Mouse (Mus musculus) C2C12 (cell line): ENCODE results near the gene 2210017I01Rik. TPM values are rescaled to one million over a fixed set of nuclear protein-coding genes. Genes with fewer than 3 reads are reported as not detected.

Experiments used
- H3K27me3 ChIP-seq: one replicate; pipeline ENCODE4 v1.6.1; 2011; ENCODE audit not compliant: control insufficient read depth, insufficient read depth, insufficient read length
- H3K36me3 ChIP-seq: one replicate; pipeline ENCODE4 v1.6.1; 2011; ENCODE audit not compliant: control insufficient read depth, insufficient read depth
- H3K4me3 ChIP-seq: one replicate; pipeline ENCODE4 v1.5.1; 2011; ENCODE audit warnings: mild to moderate bottlenecking, control low read depth; ENCODE audit not compliant: poor library complexity, insufficient read depth, severe bottlenecking
- H3K79me2 ChIP-seq: one replicate; pipeline ENCODE4 v1.6.1; 2011; ENCODE audit not compliant: control insufficient read depth, insufficient read depth
- H3K79me3 ChIP-seq: one replicate; pipeline ENCODE4 v1.6.1; 2011; ENCODE audit warnings: low read depth, control low read depth
- H3ac ChIP-seq: one replicate; pipeline ENCODE3; 2011; ENCODE audit warnings: low read depth; ENCODE audit not compliant: control insufficient read depth, insufficient read length
- CEBPB ChIP-seq: IDR thresholded peaks from one replicate; pipeline ENCODE4 v1.6.1; 2011; ENCODE audit warnings: low read depth, mild to moderate bottlenecking, control low read depth, moderate library complexity
- CTCF ChIP-seq: IDR thresholded peaks from one replicate; pipeline ENCODE4 v1.5.1; 2011; ENCODE audit not compliant: control insufficient read depth, insufficient read depth, insufficient read length
- FOSL1 ChIP-seq: IDR thresholded peaks from one replicate; pipeline ENCODE4 v1.8.0; 2011; ENCODE audit warnings: mild to moderate bottlenecking, low read length; ENCODE audit not compliant: poor library complexity, insufficient read depth, severe bottlenecking
- MAX ChIP-seq: IDR thresholded peaks from one replicate; pipeline ENCODE4 v1.6.1; 2011; ENCODE audit warnings: mild to moderate bottlenecking, control low read depth
- MYOD1 ChIP-seq: IDR thresholded peaks from one replicate; pipeline ENCODE4 v1.6.1; 2011; ENCODE audit warnings: low read depth; ENCODE audit not compliant: control insufficient read depth, insufficient read length
- MYOG ChIP-seq: IDR thresholded peaks from one replicate; pipeline ENCODE4 v1.6.1; 2011; ENCODE audit not compliant: control insufficient read depth, insufficient read length; ENCODE audit errors: extremely low read depth
- USF1 ChIP-seq: IDR thresholded peaks from one replicate; pipeline ENCODE4 v1.6.1; 2011; ENCODE audit warnings: low read depth, mild to moderate bottlenecking, control low read depth, moderate library complexity
- polyA plus RNA-seq: library from polyadenylated mRNA; unstranded; fragments of >200 nt; fragmentation: generic; extraction: Trizol; gene quantifications from one replicate; pipeline ENCODE4 v1.2.1, GENCODE M21; 2012; ENCODE audit warnings: missing spikeins

The 2210017I01Rik gene
- polyA plus RNA-seq, 1 experiment = not detected

- TF ChIP-seq USF1 (no peak), CTCF (no peak), MAX (no peak), MYOG (no peak), CEBPB (no peak), FOSL1 (no peak), MYOD1 (no peak)
Observed at GRCm38 (mm10) chr3:92598429-92598828, 8.9 kb downstream of the 2210017I01Rik start.

GRCm38 (mm10) chr3:92588858-92589257 lies 18.4 kb downstream of the 2210017I01Rik start, which contains the start of gene Smcp:
Smcp (minus strand) TSS chr3:92588997.
- H3K27me3 ChIP-seq = no peaks in the 10 kb centered on the region
- no peak within 1 kb of the TSS for H3K4me3 ChIP-seq
- TF ChIP-seq MAX (no peak), MYOD1 (no peak), USF1 (no peak), CEBPB (no peak), MYOG (no peak), FOSL1 (no peak), CTCF (no peak)
- no peaks in the 10 kb centered on the region for H3K79me3 ChIP-seq
- no peaks in the 10 kb centered on the region for H3K79me2 ChIP-seq
- no peaks in the 10 kb centered on the region for H3K36me3 ChIP-seq
- H3ac ChIP-seq = no peak within 1 kb of the TSS

More at GRCm38 (mm10) chr3:92598429-92598828, 8.9 kb downstream of the 2210017I01Rik start:
- Histone ChIP-seq H3K27me3 (no peaks in the 10 kb centered on the region), H3K79me3 (no peaks in the 10 kb centered on the region), H3K36me3 (no peaks in the 10 kb centered on the region), H3K4me3 (no peak overlapping the region), H3ac (no peak overlapping the region), H3K79me2 (no peaks in the 10 kb centered on the region)

GRCm38 (mm10) chr3:92587190-92587589 lies 20.1 kb downstream of the 2210017I01Rik start:
- Histone ChIP-seq H3ac (no peak overlapping the region), H3K79me3 (no peaks in the 10 kb centered on the region), H3K4me3 (no peak overlapping the region), H3K27me3 (no peaks in the 10 kb centered on the region), H3K36me3 (no peaks in the 10 kb centered on the region), H3K79me2 (no peaks in the 10 kb centered on the region)
- no peak for TF ChIP-seq MAX
- no peak for TF ChIP-seq USF1
- TF ChIP-seq FOSL1 = no peak
- TF ChIP-seq MYOG = no peak
- no peak for TF ChIP-seq MYOD1
- TF ChIP-seq CEBPB = no peak
- no peak for TF ChIP-seq CTCF

GRCm38 (mm10) chr3:92585055-92585454 lies 22.2 kb downstream of the 2210017I01Rik start:
- Histone ChIP-seq H3K27me3 (no peaks in the 10 kb centered on the region), H3K79me3 (no peaks in the 10 kb centered on the region), H3K4me3 (no peak overlapping the region), H3K79me2 (no peaks in the 10 kb centered on the region), H3K36me3 (no peaks in the 10 kb centered on the region), H3ac (no peak overlapping the region)
- no peak for TF ChIP-seq CEBPB
- no peak for TF ChIP-seq MYOG
- no peak for TF ChIP-seq FOSL1
- TF ChIP-seq CTCF = no peak
- TF ChIP-seq MYOD1 = no peak
- TF ChIP-seq USF1 = no peak
- no peak for TF ChIP-seq MAX

- H3K27me3 ChIP-seq = no peaks in the 10 kb centered on the region
- no peaks in the 10 kb centered on the region for H3K79me3 ChIP-seq
- no peaks in the 10 kb centered on the region for H3K79me2 ChIP-seq
- H3ac ChIP-seq = no peak overlapping the region
- no peak for TF ChIP-seq CTCF
- TF ChIP-seq MYOG = no peak
- no peak for TF ChIP-seq CEBPB
- TF ChIP-seq USF1 = no peak
- TF ChIP-seq FOSL1 = no peak
- no peak for TF ChIP-seq MAX
- TF ChIP-seq MYOD1 = no peak
- H3K4me3 ChIP-seq = no peak overlapping the region
- no peaks in the 10 kb centered on the region for H3K36me3 ChIP-seq
Observed at GRCm38 (mm10) chr3:92583164-92583826, 24.0 kb downstream of the 2210017I01Rik start.

- H3K27me3 ChIP-seq = no peaks in the 10 kb centered on the region
- H3K36me3 ChIP-seq = no peaks in the 10 kb centered on the region
- no peak overlapping the region for H3ac ChIP-seq
- H3K79me3 ChIP-seq = no peaks in the 10 kb centered on the region
- H3K79me2 ChIP-seq = no peaks in the 10 kb centered on the region
- H3K4me3 ChIP-seq = no peak overlapping the region
- TF ChIP-seq USF1 = no peak
- no peak for TF ChIP-seq FOSL1
- no peak for TF ChIP-seq MYOD1
- TF ChIP-seq MAX = no peak
- TF ChIP-seq CTCF = no peak
- no peak for TF ChIP-seq CEBPB
- TF ChIP-seq MYOG = no peak
Observed at GRCm38 (mm10) chr3:92579508-92579907, 27.8 kb downstream of the 2210017I01Rik start.
